Mouse (Mus musculus): Measurements from ENCODE around the gene 1600002K03Rik.

DNA sequence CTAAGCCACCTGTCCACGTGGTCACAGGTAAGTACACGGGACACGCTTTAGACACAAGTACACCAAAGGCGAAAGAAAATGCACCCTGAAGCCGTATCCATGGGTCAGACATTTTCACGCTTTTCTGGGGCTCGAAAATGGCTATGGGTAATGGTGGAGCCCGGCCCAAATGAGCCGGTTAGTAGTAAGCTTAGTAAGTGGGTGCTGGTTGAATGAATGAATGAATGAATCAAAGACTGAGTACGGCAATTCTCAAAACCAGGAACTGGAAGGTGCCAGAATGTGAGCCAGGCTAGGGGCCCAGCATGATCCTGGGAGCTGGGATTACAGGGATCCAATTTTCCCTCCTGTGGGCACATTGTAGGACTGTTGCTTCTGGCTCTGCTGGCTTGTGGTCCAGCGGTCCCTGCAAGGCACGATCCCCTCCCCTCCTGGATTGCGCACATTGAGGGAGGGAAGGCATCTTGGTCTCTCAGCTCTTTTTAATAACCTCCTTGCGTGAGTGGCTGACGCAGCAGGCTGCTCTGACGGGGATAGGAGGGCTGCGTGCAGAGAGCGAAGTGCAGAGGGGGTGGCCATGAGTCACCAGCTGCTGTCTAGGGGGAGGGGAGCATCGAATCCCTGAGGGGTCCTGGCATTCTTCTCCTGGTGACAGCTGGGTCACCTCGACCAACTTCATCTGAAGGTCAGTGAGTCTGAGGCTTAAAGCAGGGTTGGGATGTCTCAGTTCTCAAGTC is 7.2 kb upstream of the 1600002K03Rik start, which contains the start of gene Cirbp:
- no peak for TF ChIP-seq POLR2A (IDR thresholded peaks at IDR 0.05; ENCODE audit: borderline replicate concordance, extremely low read depth, insufficient read depth, insufficient read length, poor library complexity, severe bottlenecking)
- no peak for TF ChIP-seq CTCF (IDR thresholded peaks at IDR 0.05; ENCODE audit: borderline replicate concordance, extremely low read depth, insufficient read depth, insufficient read length)

Measured in brain, embryonic 14.5 days (tissue).